Mouse (Mus musculus) heart, adult 18-20 months (tissue): ENCODE data around the gene Gm765. TPM values are rescaled to one million over a fixed set of nuclear protein-coding genes. Genes with fewer than 3 reads are reported as not detected.

Experiments used
- DNase-seq, 2 experiments: peaks; one replicate each; pipeline ENCODE4 v3.0.0; 2021 to 2022; ENCODE audit warnings: mixed read lengths in 1 of 2
- total RNA-seq, 2 experiments: library from RNA; stranded (reverse); gene quantifications; 2 replicates each; pipeline ENCODE4 v1.2.3; 2021

Gene Gm765
- total RNA-seq, 2 experiments from 2014 or later = not detected

GRCm38 (mm10) chr6:98221970-98222369 lies 120.6 kb downstream of the Gm765 start:
- no peak for DNase-seq

GRCm38 (mm10) chr6:98212225-98212624 lies 130.3 kb downstream of the Gm765 start:
- no peak for DNase-seq

- no peak for DNase-seq
Measured at GRCm38 (mm10) chr6:98210237-98210636, 132.3 kb downstream of the Gm765 start.

- DNase-seq = no peak
Measured at GRCm38 (mm10) chr6:98208051-98208450, 134.5 kb downstream of the Gm765 start.

- no peak for DNase-seq
Measured at GRCm38 (mm10) chr6:98198706-98199105, 143.8 kb downstream of the Gm765 start.

GRCm38 (mm10) chr6:98190745-98191442 lies 151.7 kb downstream of the Gm765 start:
- DNase-seq = no peak
